Mouse (Mus musculus) CH12.LX (cell line): ENCODE measurements around the gene Kif26b.

Experiments used
- POLR2A ChIP-seq: IDR thresholded peaks from 2 replicates; pipeline ENCODE4 v1.6.1; 2011; ENCODE audit warnings: low read depth, mild to moderate bottlenecking, improper control_type of control experiment, low read length
- RCOR1 ChIP-seq: conservative IDR thresholded peaks from 2 replicates; pipeline ENCODE4 v1.6.1; 2012; ENCODE audit warnings: low read depth, mild to moderate bottlenecking, inconsistent platforms, low read length, improper control_type of control experiment
- USF2 ChIP-seq: conservative IDR thresholded peaks from 2 replicates; pipeline ENCODE4 v1.6.1; 2011; ENCODE audit warnings: low read depth, low read length, improper control_type of control experiment

DNA sequence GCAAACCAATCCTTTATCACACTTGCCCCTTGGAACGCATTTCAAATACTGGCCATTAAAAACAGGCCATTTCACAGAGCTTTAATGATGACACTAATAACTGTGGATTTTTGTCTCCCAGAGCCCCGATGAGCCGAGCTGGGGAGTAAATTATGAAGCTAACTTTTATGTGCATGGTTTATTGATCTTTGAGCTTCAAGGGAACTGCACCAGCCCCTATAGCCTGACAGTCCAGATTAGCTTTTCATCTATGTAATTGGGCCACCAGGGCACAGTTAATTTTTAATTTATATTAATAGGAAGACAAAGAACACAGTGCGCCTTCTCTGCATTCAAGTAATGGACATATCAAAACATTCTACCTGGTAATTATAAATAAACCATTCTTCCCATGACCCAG, 335.4 kb downstream of the Kif26b start:
- no peak for TF ChIP-seq USF2
- no peak for TF ChIP-seq RCOR1
- TF ChIP-seq POLR2A = no peak
